Mouse (Mus musculus) C2C12 (cell line): Measurements from ENCODE around the gene Slc29a4. TPM values are rescaled to one million over a fixed set of nuclear protein-coding genes. Genes with fewer than 3 reads are reported as not detected.

Experiments used
- H3K27me3 ChIP-seq: one replicate; pipeline ENCODE4 v1.6.1; 2011; ENCODE audit not compliant: control insufficient read depth, insufficient read depth, insufficient read length
- H3K36me3 ChIP-seq: one replicate; pipeline ENCODE4 v1.6.1; 2011; ENCODE audit not compliant: control insufficient read depth, insufficient read depth
- H3K4me3 ChIP-seq: one replicate; pipeline ENCODE4 v1.5.1; 2011; ENCODE audit warnings: mild to moderate bottlenecking, control low read depth; ENCODE audit not compliant: poor library complexity, insufficient read depth, severe bottlenecking
- H3K79me2 ChIP-seq: one replicate; pipeline ENCODE4 v1.6.1; 2011; ENCODE audit not compliant: control insufficient read depth, insufficient read depth
- H3K79me3 ChIP-seq: one replicate; pipeline ENCODE4 v1.6.1; 2011; ENCODE audit warnings: low read depth, control low read depth
- H3ac ChIP-seq: one replicate; pipeline ENCODE3; 2011; ENCODE audit warnings: low read depth; ENCODE audit not compliant: control insufficient read depth, insufficient read length
- CEBPB ChIP-seq: IDR thresholded peaks from one replicate; pipeline ENCODE4 v1.6.1; 2011; ENCODE audit warnings: low read depth, mild to moderate bottlenecking, control low read depth, moderate library complexity
- CTCF ChIP-seq: IDR thresholded peaks from one replicate; pipeline ENCODE4 v1.5.1; 2011; ENCODE audit not compliant: control insufficient read depth, insufficient read depth, insufficient read length
- FOSL1 ChIP-seq: IDR thresholded peaks from one replicate; pipeline ENCODE4 v1.8.0; 2011; ENCODE audit warnings: mild to moderate bottlenecking, low read length; ENCODE audit not compliant: poor library complexity, insufficient read depth, severe bottlenecking
- MAX ChIP-seq: IDR thresholded peaks from one replicate; pipeline ENCODE4 v1.6.1; 2011; ENCODE audit warnings: mild to moderate bottlenecking, control low read depth
- MYOD1 ChIP-seq: IDR thresholded peaks from one replicate; pipeline ENCODE4 v1.6.1; 2011; ENCODE audit warnings: low read depth; ENCODE audit not compliant: control insufficient read depth, insufficient read length
- MYOG ChIP-seq: IDR thresholded peaks from one replicate; pipeline ENCODE4 v1.6.1; 2011; ENCODE audit not compliant: control insufficient read depth, insufficient read length; ENCODE audit errors: extremely low read depth
- USF1 ChIP-seq: IDR thresholded peaks from one replicate; pipeline ENCODE4 v1.6.1; 2011; ENCODE audit warnings: low read depth, mild to moderate bottlenecking, control low read depth, moderate library complexity
- polyA plus RNA-seq: library from polyadenylated mRNA; unstranded; fragments of >200 nt; fragmentation: generic; extraction: Trizol; gene quantifications from one replicate; pipeline ENCODE4 v1.2.1, GENCODE M21; 2012; ENCODE audit warnings: missing spikeins

Slc29a4 gene
- polyA plus RNA-seq, 1 experiment, result 0.05 TPM

- Histone ChIP-seq H3K79me2 (no peaks in the 10 kb centered on the region), H3K4me3 (no peak overlapping the region), H3ac (no peak overlapping the region), H3K27me3 (peaks cover 37% of the 10 kb centered on the region), H3K36me3 (no peaks in the 10 kb centered on the region), H3K79me3 (no peaks in the 10 kb centered on the region)
- TF ChIP-seq MAX (no peak), FOSL1 (no peak), MYOG (no peak), USF1 (no peak), CEBPB (no peak), CTCF (no peak), MYOD1 (no peak)
Measured at GRCm38 (mm10) chr5:142696865-142697264, 4.6 kb downstream of the Slc29a4 start.

GRCm38 (mm10) chr5:142697742-142698141 is 5.4 kb downstream of the Slc29a4 start:
- H3K4me3 ChIP-seq, result no peak overlapping the region
- no peaks in the 10 kb centered on the region for H3K79me3 ChIP-seq
- H3K36me3 ChIP-seq, result no peaks in the 10 kb centered on the region
- peaks cover 35% of the 10 kb centered on the region for H3K27me3 ChIP-seq
- no peak for TF ChIP-seq CTCF
- no peak for TF ChIP-seq MYOG
- no peak for TF ChIP-seq FOSL1
- TF ChIP-seq CEBPB, result no peak
- no peak for TF ChIP-seq MAX
- no peak for TF ChIP-seq USF1
- no peak for TF ChIP-seq MYOD1
- no peaks in the 10 kb centered on the region for H3K79me2 ChIP-seq
- H3ac ChIP-seq, result no peak overlapping the region

- H3K79me2 ChIP-seq, result no peaks in the 10 kb centered on the region
- no peaks in the 10 kb centered on the region for H3K79me3 ChIP-seq
- H3K27me3 ChIP-seq, result peaks cover 45% of the 10 kb centered on the region
- H3K4me3 ChIP-seq, result no peak overlapping the region
- TF ChIP-seq MYOG (no peak), MAX (no peak), CEBPB (no peak), CTCF (no peak), MYOD1 (no peak), FOSL1 (no peak)
- no peak overlapping the region for H3ac ChIP-seq
- no peaks in the 10 kb centered on the region for H3K36me3 ChIP-seq
Measured at GRCm38 (mm10) chr5:142700842-142701589, 8.7 kb downstream of the Slc29a4 start.

GRCm38 (mm10) chr5:142701651-142702510 is 9.6 kb downstream of the Slc29a4 start:
- H3K4me3 ChIP-seq, result no peak overlapping the region
- H3K79me3 ChIP-seq, result no peaks in the 10 kb centered on the region
- peaks cover 47% of the 10 kb centered on the region for H3K27me3 ChIP-seq
- no peak overlapping the region for H3ac ChIP-seq
- no peaks in the 10 kb centered on the region for H3K79me2 ChIP-seq
- H3K36me3 ChIP-seq, result no peaks in the 10 kb centered on the region
- no peak for TF ChIP-seq MAX

GRCm38 (mm10) chr5:142702511-142703138 is 10.3 kb downstream of the Slc29a4 start:
- no peak for TF ChIP-seq MYOG
- TF ChIP-seq CEBPB, result no peak
- no peak for TF ChIP-seq MAX
- TF ChIP-seq FOSL1, result no peak
- TF ChIP-seq USF1, result no peak
- TF ChIP-seq MYOD1, result no peak
- H3ac ChIP-seq, result no peak overlapping the region
- no peaks in the 10 kb centered on the region for H3K36me3 ChIP-seq
- H3K4me3 ChIP-seq, result no peak overlapping the region
- H3K79me2 ChIP-seq, result no peaks in the 10 kb centered on the region
- H3K27me3 ChIP-seq, result peaks cover 47% of the 10 kb centered on the region
- no peaks in the 10 kb centered on the region for H3K79me3 ChIP-seq

- Histone ChIP-seq H3ac (no peak overlapping the region), H3K4me3 (no peak overlapping the region), H3K36me3 (no peaks in the 10 kb centered on the region), H3K79me2 (no peaks in the 10 kb centered on the region), H3K27me3 (peaks cover 42% of the 10 kb centered on the region), H3K79me3 (no peaks in the 10 kb centered on the region)
- no peak for TF ChIP-seq CEBPB
- no peak for TF ChIP-seq MAX
- no peak for TF ChIP-seq MYOD1
- no peak for TF ChIP-seq CTCF
- no peak for TF ChIP-seq USF1
- no peak for TF ChIP-seq MYOG
- no peak for TF ChIP-seq FOSL1
Measured at GRCm38 (mm10) chr5:142703569-142703968, 11.3 kb downstream of the Slc29a4 start.
